Comparison of ENCODE assay signal across 32 mouse cellular contexts in the genomic region with DNA sequence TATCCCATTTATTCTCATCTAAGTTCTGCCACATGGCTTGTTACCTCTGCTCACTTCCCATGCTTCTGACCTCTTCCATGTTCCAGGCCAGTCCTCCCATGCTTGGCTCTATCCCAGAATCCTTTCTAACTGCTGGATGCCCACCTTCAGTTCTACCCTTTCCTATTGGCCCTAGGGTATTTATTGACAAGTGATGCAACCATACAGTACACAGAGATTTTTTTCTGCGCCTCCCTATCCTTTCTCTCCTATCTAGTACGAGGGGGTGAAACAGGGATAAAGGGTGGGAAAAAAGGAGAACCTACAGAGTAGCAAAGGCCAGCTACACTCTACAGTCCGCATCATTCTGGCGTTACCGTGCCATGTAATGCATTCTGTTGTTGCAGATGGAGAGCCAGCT. TPM values are rescaled to one million over a fixed set of nuclear protein-coding genes. Genes with fewer than 3 reads are reported as not detected.
A peak's percentile ranks its signal among the peaks of the same experiment; 100 is the strongest.
DNase-seq lines count a peak whose midpoint lies in the region; ATAC-seq and TF ChIP-seq lines count a peak whose summit lies in the region.
"Had no signal": no experiment of that assay in that cellular context is flagged by ENCODE, and none has a peak within 500 bp of the region (broad histone marks: within the 10 kb centered on the region; RNA-seq: fewer than 3 reads in every experiment).

No protein-coding gene starts in this region.

- no peak for TF ChIP-seq CTCF in layer of hippocampus, adult 2 months (conservative IDR thresholded peaks at IDR 0.05)

- H3K4me3 ChIP-seq in layer of hippocampus, adult 2 months = peak overlapping the region; percentile 3; the same call in 1 of the 2 replicates
- H3K4me3 ChIP-seq: embryonic facial prominence, embryonic 10.5 days; embryonic facial prominence, embryonic 13.5 days; erythroblast, embryonic 14.5 days; forebrain, embryonic 12.5 days; heart, embryonic 12.5 days; heart, embryonic 15.5 days; hindbrain, embryonic 10.5 days; hindbrain, embryonic 13.5 days had no signal

- no peak overlapping the region for H3K27ac ChIP-seq in layer of hippocampus, adult 2 months
- H3K27ac ChIP-seq: embryonic facial prominence, embryonic 10.5 days; embryonic facial prominence, embryonic 13.5 days; forebrain, embryonic 12.5 days; heart, embryonic 15.5 days; hindbrain, embryonic 10.5 days; hindbrain, embryonic 13.5 days had no signal

- no peak for DNase-seq in frontal cortex, adult 2 months (ENCODE audit: extremely low spot score in 1 of 2, low spot score in 1 of 2)
- DNase-seq in layer of hippocampus, adult 2 months (ENCODE audit: low spot score in 2 of 2) = no peak
- no peak for DNase-seq in layer of hippocampus, postnatal 36 days
- peak; percentile 22 for DNase-seq in brain, adult 2 months (ENCODE audit: low read depth, low spot score)
- no peak for DNase-seq in embryo, embryonic 9.5 days (ENCODE audit: extremely low spot score)
- DNase-seq: adrenal gland, adult 8-10 months; adrenal gland, postnatal 25 days; B cell, adult 2 months; cerebellum, adult 18-20 months; cerebellum, adult 9-10 months; cerebellum, postnatal 14 days; gastrocnemius, postnatal 10 days; gastrocnemius, postnatal 36 days; heart, postnatal 10 days; heart, postnatal 36 days; kidney, adult 2 months had no signal

- ATAC-seq in frontal cortex, adult (ENCODE audit: low TSS enrichment) = peak; percentile 77
- ATAC-seq: activated CD4-positive, CD25-positive, alpha-beta regulatory T cell, adult 4 months; forebrain, embryonic 16.5 days; intestine, postnatal 0 days had no signal

RNA-seq across cellular contexts. Expression of a gene that starts 9.8 kb away (rescaled TPM):
- 9.3 and 9.7 TPM in 2 replicates for polyA plus RNA-seq in frontal cortex, adult 2 months (2012; rRNA removed)
- total RNA-seq in layer of hippocampus, adult 2 months (2021) = 10 to 100 TPM; 14.1 to 16.8 TPM
- 10 to 100 TPM; 14.9 to 15.4 TPM for total RNA-seq in layer of hippocampus, postnatal 36 days (2021)

RNA-seq across cellular contexts. Expression of a gene that starts 38.7 kb away (rescaled TPM):
- polyA plus RNA-seq in frontal cortex, adult 2 months (2012; rRNA removed) = 35.1 and 40.5 TPM in 2 replicates
- 10 to 100 TPM; 32.0 to 32.3 TPM for total RNA-seq in layer of hippocampus, adult 2 months (2021)
- 10 to 100 TPM; 32.8 to 35.2 TPM for total RNA-seq in layer of hippocampus, postnatal 36 days (2021)

RNA-seq across cellular contexts. Expression of a gene that starts 38.7 kb away (rescaled TPM):
- polyA plus RNA-seq in frontal cortex, adult 2 months (2012; rRNA removed) = 0.04 and 0.06 TPM in 2 replicates
- total RNA-seq in layer of hippocampus, adult 2 months (2021) = under 1 TPM; 0.15 to 0.25 TPM
- total RNA-seq in layer of hippocampus, postnatal 36 days (2021) = under 1 TPM; 0.10 to 0.12 TPM
- total RNA-seq: adrenal gland, postnatal 25 days; CH12.LX; gastrocnemius, adult 18-20 months; granulocyte monocyte progenitor cell, adult 5-6 weeks had no signal
- polyA plus RNA-seq: activated CD4-positive, CD25-positive, alpha-beta regulatory T cell, adult 4 months; erythroblast, embryonic 14.5 days; heart, embryonic 12.5 days; intestine, embryonic 14.5 days; intestine, postnatal 0 days; kidney, adult 2 months had no signal
